Mouse (Mus musculus): ENCODE measurements at regions not wholly inside any gene's neighbourhood (a gene's known extent, or its start where the extent isn't known, plus 50 kb on each side); places are given as distances from the start of the nearest gene placed in this dataset.
A peak's percentile ranks its signal among the peaks of the same experiment; 100 is the strongest.

GRCm38 (mm10) chr2:149737837-149738236 lies 91.2 kb upstream of the Syndig1 start:
- Histone ChIP-seq H3K4me2 (no peak overlapping the region), H3K36me3 (no peaks in the 10 kb centered on the region), H3K27ac (replicated peaks) (no peak overlapping the region), H3K4me1 (no peaks in the 10 kb centered on the region; the same call in 1 of the 2 replicates), H3K9me3 (replicated peaks) (no peaks in the 10 kb centered on the region), H3K4me3 (replicated peaks) (no peak overlapping the region), H3K27me3 (replicated peaks) (no peaks in the 10 kb centered on the region), H3K9ac (replicated peaks) (no peak overlapping the region)
- no peak for ATAC-seq (ENCODE audit: low FRiP score)
- 22% methylated on average over 2 of the region's 2 CpGs for WGBS

GRCm38 (mm10) chr2:149739886-149740285 lies 89.1 kb upstream of the Syndig1 start:
- Histone ChIP-seq H3K36me3 (no peaks in the 10 kb centered on the region), H3K4me3 (replicated peaks) (no peak overlapping the region), H3K9ac (replicated peaks) (no peak overlapping the region), H3K27ac (replicated peaks) (peak overlapping the region; percentile 34; the same call in 1 of the 2 replicates), H3K9me3 (replicated peaks) (no peaks in the 10 kb centered on the region), H3K4me1 (no peaks in the 10 kb centered on the region; the same call in 1 of the 2 replicates), H3K4me2 (no peak overlapping the region), H3K27me3 (replicated peaks) (no peaks in the 10 kb centered on the region)
- 72% methylated on average over 2 of the region's 2 CpGs for WGBS
- peak; percentile 42; the same call in 1 of the 2 replicates for ATAC-seq (ENCODE audit: low FRiP score)

- ATAC-seq (ENCODE audit: low FRiP score) = no peak
- WGBS = 91% methylated on average over 2 of the region's 2 CpGs
Observed at GRCm38 (mm10) chr2:149742661-149743060, 86.3 kb upstream of the Syndig1 start.

GRCm38 (mm10) chr2:149748240-149748822 lies 80.7 kb upstream of the Syndig1 start:
- ATAC-seq (ENCODE audit: low FRiP score) = no peak; the same call in 1 of the 2 replicates
- H3K27me3 ChIP-seq (replicated peaks) = no peaks in the 10 kb centered on the region
- peaks cover 3% of the 10 kb centered on the region; the same call in 1 of the 2 replicates for H3K4me1 ChIP-seq
- no peak overlapping the region for H3K27ac ChIP-seq (replicated peaks)
- no peaks in the 10 kb centered on the region for H3K9me3 ChIP-seq (replicated peaks)
- no peak overlapping the region for H3K4me2 ChIP-seq
- 77% methylated on average over 9 of the region's 9 CpGs for WGBS
- no peak overlapping the region for H3K9ac ChIP-seq (replicated peaks)
- no peak overlapping the region for H3K4me3 ChIP-seq (replicated peaks)
- H3K36me3 ChIP-seq = no peaks in the 10 kb centered on the region

More at GRCm38 (mm10) chr2:149742661-149743060, 86.3 kb upstream of the Syndig1 start:
- Histone ChIP-seq H3K27ac (replicated peaks) (no peak overlapping the region), H3K27me3 (replicated peaks) (no peaks in the 10 kb centered on the region), H3K4me2 (no peak overlapping the region), H3K4me1 (peaks cover 3% of the 10 kb centered on the region), H3K36me3 (no peaks in the 10 kb centered on the region), H3K9me3 (replicated peaks) (no peaks in the 10 kb centered on the region), H3K9ac (replicated peaks) (no peak overlapping the region), H3K4me3 (replicated peaks) (no peak overlapping the region)

- no peaks in the 10 kb centered on the region for H3K4me1 ChIP-seq
- H3K9me3 ChIP-seq (replicated peaks) = no peaks in the 10 kb centered on the region
- no peaks in the 10 kb centered on the region for H3K27me3 ChIP-seq (replicated peaks)
- no peak overlapping the region for H3K27ac ChIP-seq (replicated peaks)
- no peak overlapping the region for H3K4me3 ChIP-seq (replicated peaks)
- H3K4me2 ChIP-seq = no peak overlapping the region
- H3K36me3 ChIP-seq = no peaks in the 10 kb centered on the region
- WGBS = 68% methylated on average over 4 of the region's 4 CpGs
- no peak overlapping the region for H3K9ac ChIP-seq (replicated peaks)
- ATAC-seq (ENCODE audit: low FRiP score) = no peak
Observed at GRCm38 (mm10) chr2:149759151-149759550, 69.9 kb upstream of the Syndig1 start.

GRCm38 (mm10) chr2:149763864-149764263 lies 65.1 kb upstream of the Syndig1 start:
- H3K4me2 ChIP-seq = no peak overlapping the region
- H3K36me3 ChIP-seq = no peaks in the 10 kb centered on the region
- 67% methylated on average over 1 of the region's 1 CpGs for WGBS
- H3K9ac ChIP-seq (replicated peaks) = no peak overlapping the region
- no peak overlapping the region for H3K4me3 ChIP-seq (replicated peaks)
- H3K27ac ChIP-seq (replicated peaks) = no peak overlapping the region
- ATAC-seq (ENCODE audit: low FRiP score) = no peak
- no peaks in the 10 kb centered on the region for H3K4me1 ChIP-seq
- no peaks in the 10 kb centered on the region for H3K9me3 ChIP-seq (replicated peaks)
- no peaks in the 10 kb centered on the region for H3K27me3 ChIP-seq (replicated peaks)

- Histone ChIP-seq H3K4me1 (no peaks in the 10 kb centered on the region), H3K27me3 (replicated peaks) (no peaks in the 10 kb centered on the region), H3K36me3 (no peaks in the 10 kb centered on the region), H3K4me2 (no peak overlapping the region), H3K9me3 (replicated peaks) (no peaks in the 10 kb centered on the region), H3K9ac (replicated peaks) (no peak overlapping the region), H3K27ac (replicated peaks) (no peak overlapping the region), H3K4me3 (replicated peaks) (no peak overlapping the region)
- no peak for ATAC-seq (ENCODE audit: low FRiP score)
- WGBS = 63% methylated on average over 1 of the region's 1 CpGs
Observed at GRCm38 (mm10) chr2:149768027-149768426, 61.0 kb upstream of the Syndig1 start.

GRCm38 (mm10) chr2:149768551-149768950 lies 60.5 kb upstream of the Syndig1 start:
- 79% methylated on average over 2 of the region's 2 CpGs for WGBS

GRCm38 (mm10) chr2:149777316-149777715 lies 51.7 kb upstream of the Syndig1 start:
- no peaks in the 10 kb centered on the region for H3K36me3 ChIP-seq
- no peak overlapping the region for H3K4me2 ChIP-seq
- ATAC-seq (ENCODE audit: low FRiP score) = no peak
- no peak overlapping the region for H3K9ac ChIP-seq (replicated peaks)
- no peak overlapping the region for H3K27ac ChIP-seq (replicated peaks)
- WGBS = 90% methylated on average over 3 of the region's 3 CpGs
- no peak overlapping the region for H3K4me3 ChIP-seq (replicated peaks)
- H3K9me3 ChIP-seq (replicated peaks) = no peaks in the 10 kb centered on the region
- no peaks in the 10 kb centered on the region for H3K4me1 ChIP-seq
- no peaks in the 10 kb centered on the region for H3K27me3 ChIP-seq (replicated peaks)

More at GRCm38 (mm10) chr2:149768551-149768950, 60.5 kb upstream of the Syndig1 start:
- ATAC-seq (ENCODE audit: low FRiP score) = no peak
- Histone ChIP-seq H3K4me3 (replicated peaks) (no peak overlapping the region), H3K36me3 (no peaks in the 10 kb centered on the region), H3K27me3 (replicated peaks) (no peaks in the 10 kb centered on the region), H3K9ac (replicated peaks) (no peak overlapping the region), H3K9me3 (replicated peaks) (no peaks in the 10 kb centered on the region), H3K4me2 (no peak overlapping the region), H3K4me1 (no peaks in the 10 kb centered on the region), H3K27ac (replicated peaks) (no peak overlapping the region)

Data from neural tube, embryonic 15.5 days (tissue).